9 mouse cellular contexts compared by ENCODE assay signal in the genomic region with DNA sequence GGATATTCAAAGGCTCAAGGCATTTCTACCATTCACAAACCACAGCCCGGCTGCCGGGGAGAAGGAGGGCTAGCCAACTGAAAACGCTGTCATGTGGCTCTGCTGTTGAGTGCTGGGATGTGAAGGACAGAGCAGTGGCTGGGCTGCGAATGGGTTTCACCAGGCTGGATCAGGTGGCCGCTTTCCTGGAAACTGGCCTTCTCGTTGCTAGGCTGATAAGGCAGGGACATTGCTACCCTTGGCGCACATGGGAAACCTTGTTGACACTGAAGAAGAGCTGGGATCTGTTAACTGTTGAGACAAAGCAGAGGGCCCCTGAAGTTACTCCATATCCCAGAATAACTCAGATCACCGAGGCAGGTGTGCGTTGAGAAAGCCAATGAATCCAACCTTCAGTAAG.
DNase-seq lines count a peak whose midpoint lies in the region; ATAC-seq and TF ChIP-seq lines count a peak whose summit lies in the region.
"Had no signal": no experiment of that assay in that cellular context is flagged by ENCODE, and none has a peak within 500 bp of the region (broad histone marks: within the 10 kb centered on the region; RNA-seq: fewer than 3 reads in every experiment).

No protein-coding gene starts in this region.

- 0 out of 2 replicates have a peak, but pooled peaks have one; percentile 24 for ATAC-seq in hindbrain, embryonic 15.5 days (ENCODE audit: low FRiP score, low read depth)

- H3K9me3 ChIP-seq in hindbrain, embryonic 15.5 days = no peaks in the 10 kb centered on the region

- no peak overlapping the region for H3K9ac ChIP-seq in hindbrain, embryonic 15.5 days

- H3K27ac ChIP-seq in testis, adult 2 months (ENCODE audit: control insufficient read depth, insufficient read depth, low read depth, low read length) = peak overlapping the region; percentile 22; the same call in 1 of the 2 replicates
- H3K27ac ChIP-seq in hindbrain, embryonic 15.5 days (replicated peaks) = no peak overlapping the region

- H3K4me1 ChIP-seq in testis, adult 2 months (ENCODE audit: control insufficient read depth, insufficient read depth, low read length) = peaks cover 6% of the 10 kb centered on the region
- H3K4me1 ChIP-seq in hindbrain, embryonic 15.5 days (replicated peaks) = no peaks in the 10 kb centered on the region

- H3K36me3 ChIP-seq in testis, adult 2 months (ENCODE audit: control insufficient read depth, insufficient read depth, low read length) = no peaks in the 10 kb centered on the region
- no peaks in the 10 kb centered on the region for H3K36me3 ChIP-seq in hindbrain, embryonic 15.5 days

- TF ChIP-seq CTCF in testis, adult 2 months (IDR thresholded peaks at IDR 0.05; ENCODE audit: control insufficient read depth, insufficient read depth, insufficient replicate concordance, low read depth, low read length) = no peak

- no peak overlapping the region for H3K4me3 ChIP-seq in testis, adult 2 months (ENCODE audit: control insufficient read depth, low read depth, low read length)
- no peak overlapping the region for H3K4me3 ChIP-seq in hindbrain, embryonic 15.5 days

- no peak for TF ChIP-seq POLR2A in testis, adult 2 months (IDR thresholded peaks at IDR 0.05; ENCODE audit: control insufficient read depth, low read depth, low read length)

- H3K4me2 ChIP-seq in hindbrain, embryonic 15.5 days = no peak overlapping the region

- peak; percentile 4 for DNase-seq in embryo, embryonic 10.5 days (ENCODE audit: low spot score)
- no peak for DNase-seq in embryo, embryonic 9.5 days (ENCODE audit: extremely low spot score)
- DNase-seq in testis, postnatal 14 days (ENCODE audit: low spot score) = no peak
- no peak for DNase-seq in retina, embryonic 14.5 days (ENCODE audit: low spot score)
- no peak for DNase-seq in urinary bladder, adult 18-20 months (ENCODE audit: low spot score in 2 of 2)
- no peak for DNase-seq in cerebellum, adult 18-20 months
- DNase-seq: cerebellum, adult 9-11 months had no signal

- no peaks in the 10 kb centered on the region for H3K27me3 ChIP-seq in testis, adult 2 months (ENCODE audit: control insufficient read depth, insufficient read depth, low read length)
- no peaks in the 10 kb centered on the region for H3K27me3 ChIP-seq in hindbrain, embryonic 15.5 days

- WGBS in hindbrain, embryonic 15.5 days = 54% methylated on average over 9 of the region's 9 CpGs
